Mouse (Mus musculus) heart, postnatal 0 days (tissue): ENCODE results near the gene Gyg.

Source experiments
- CTCF ChIP-seq: IDR thresholded peaks from 2 replicates; pipeline ENCODE4 v1.5.1; 2016; ENCODE audit warnings: antibody characterized with exemption, control low read depth, low read depth
- EP300 ChIP-seq: IDR thresholded peaks from 2 replicates; pipeline ENCODE4 v1.6.1; 2016; ENCODE audit warnings: antibody characterized with exemption, low read depth

- peak; percentile 93 for TF ChIP-seq CTCF
- no peak for TF ChIP-seq EP300
These were observed 43.8 kb upstream of the Gyg start for GRCm38 (mm10) chr3:20198869-20199268.
